Mouse (Mus musculus): ENCODE data around the gene Ets1.

Ets1 gene

GRCm38 (mm10) chr9:32712383-32712910, 76.4 kb downstream of the Ets1 start:
- DNase-seq (ENCODE audit: low spot score in 2 of 2): no peak

GRCm38 (mm10) chr9:32713106-32713505, 77.1 kb downstream of the Ets1 start:
- no peak for DNase-seq (ENCODE audit: low spot score in 2 of 2)

DNA sequence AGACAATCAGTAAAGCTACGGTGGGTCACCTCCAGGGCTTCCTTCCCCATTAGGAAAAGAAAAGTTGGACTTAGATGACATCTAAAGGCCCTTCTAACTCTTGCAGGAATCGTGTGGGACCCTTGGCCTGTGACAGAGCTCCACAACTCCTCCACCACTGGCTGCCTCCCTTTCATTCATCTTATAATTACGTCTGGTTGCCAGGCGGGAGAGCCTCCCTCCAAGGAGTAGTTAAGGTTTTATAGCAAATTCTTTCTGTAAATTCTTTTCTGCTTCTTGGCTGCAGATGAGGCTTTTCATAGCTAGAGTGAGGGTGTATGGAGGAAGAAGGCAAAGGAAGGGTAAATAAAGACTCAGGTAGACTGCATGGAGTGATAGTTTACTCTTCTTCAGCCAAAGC, 77.8 kb downstream of the Ets1 start:
- DNase-seq (ENCODE audit: low spot score in 2 of 2): no peak

GRCm38 (mm10) chr9:32714487-32714886, 78.5 kb downstream of the Ets1 start:
- DNase-seq (ENCODE audit: low spot score in 2 of 2): no peak

DNA sequence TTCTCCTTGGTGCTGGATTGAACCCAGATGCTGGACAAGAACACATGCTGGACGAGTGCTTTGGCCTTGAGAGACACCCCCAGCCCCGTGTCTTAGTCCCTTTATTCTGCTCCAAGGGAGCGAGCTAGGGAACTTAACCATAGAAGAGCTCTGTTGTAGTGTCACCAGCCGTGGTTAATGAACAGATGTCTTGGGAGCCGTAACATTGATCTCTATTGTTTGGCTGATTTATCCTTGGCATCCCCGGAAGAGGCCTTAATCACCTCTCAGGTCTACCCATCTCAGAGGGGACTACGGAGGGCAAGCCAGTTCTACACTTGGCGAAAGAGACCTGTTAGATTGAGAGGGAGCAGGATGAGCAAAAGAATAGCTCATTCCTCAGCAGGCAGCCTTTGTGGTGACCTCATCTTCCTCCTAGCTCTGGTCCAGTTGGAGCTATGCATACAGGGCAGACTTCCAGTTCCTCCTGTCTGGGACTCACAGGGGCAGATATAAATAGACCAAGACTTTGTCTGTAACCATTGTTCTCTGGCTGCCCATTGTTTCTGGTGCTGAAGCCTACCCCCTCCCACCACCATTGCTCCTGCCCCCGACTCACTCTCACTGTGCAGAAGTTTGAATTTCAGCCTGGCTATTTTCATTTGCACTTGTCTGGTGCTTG, 79.9 kb downstream of the Ets1 start:
- DNase-seq (ENCODE audit: low spot score in 2 of 2): peak in 1 of 2 experiments; percentile 36

GRCm38 (mm10) chr9:32717268-32717920, 81.4 kb downstream of the Ets1 start:
- no peak for DNase-seq (ENCODE audit: low spot score in 2 of 2)

GRCm38 (mm10) chr9:32717931-32718820, 82.2 kb downstream of the Ets1 start:
- DNase-seq (ENCODE audit: low spot score in 2 of 2): no peak

DNA sequence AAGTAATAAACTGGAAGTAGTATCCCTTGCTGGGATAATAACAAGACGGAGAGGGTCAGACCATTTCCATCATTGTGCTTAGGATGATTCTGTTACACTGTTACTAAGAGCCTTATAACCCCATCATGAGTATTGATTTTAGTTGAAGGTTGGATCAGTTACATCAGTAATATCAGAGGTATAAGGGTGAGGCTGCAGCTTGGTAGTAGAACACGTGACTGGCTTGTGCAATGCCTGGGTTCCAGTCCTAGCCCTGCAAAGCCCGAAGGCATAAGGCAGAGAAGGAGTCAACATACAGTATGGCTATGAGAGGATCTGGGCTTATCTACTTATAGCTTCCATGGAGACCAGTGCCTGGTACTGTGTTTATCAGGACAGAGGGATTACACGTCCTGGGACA, 82.8 kb downstream of the Ets1 start:
- DNase-seq (ENCODE audit: low spot score in 2 of 2): no peak

- DNase-seq (ENCODE audit: low spot score in 2 of 2): no peak
Observed at GRCm38 (mm10) chr9:32719941-32720263, 83.9 kb downstream of the Ets1 start.

GRCm38 (mm10) chr9:32720264-32721031, 84.4 kb downstream of the Ets1 start:
- no peak for DNase-seq (ENCODE audit: low spot score in 2 of 2)

GRCm38 (mm10) chr9:32721081-32721480, 85.1 kb downstream of the Ets1 start:
- DNase-seq (ENCODE audit: low spot score in 2 of 2): no peak

DNA sequence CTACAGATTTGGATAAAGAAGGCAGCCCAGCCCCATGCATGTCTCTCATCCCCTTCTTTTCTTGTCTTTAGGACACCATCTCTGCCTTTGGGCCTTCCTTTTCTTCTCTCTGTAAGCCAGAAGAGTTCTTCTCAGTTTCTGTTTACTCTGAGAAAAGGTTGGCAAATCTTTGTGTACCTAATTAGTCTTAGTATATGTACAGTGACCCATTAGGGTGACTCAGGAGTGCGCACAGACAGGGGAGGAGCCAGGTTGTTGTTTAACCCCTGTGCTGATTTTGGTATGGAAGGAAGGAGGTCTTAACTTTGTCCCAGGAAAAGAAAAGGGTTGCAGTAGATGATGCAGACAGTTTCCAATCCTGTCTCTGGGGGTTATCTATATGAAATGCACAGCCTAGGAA, 86.2 kb downstream of the Ets1 start:
- DNase-seq (ENCODE audit: low spot score in 2 of 2): no peak

- no peak for DNase-seq (ENCODE audit: low spot score in 2 of 2)
Observed at GRCm38 (mm10) chr9:32722969-32723368, 86.9 kb downstream of the Ets1 start.

- DNase-seq (ENCODE audit: low spot score in 2 of 2): no peak
Observed at GRCm38 (mm10) chr9:32724131-32724825, 88.3 kb downstream of the Ets1 start.

DNA sequence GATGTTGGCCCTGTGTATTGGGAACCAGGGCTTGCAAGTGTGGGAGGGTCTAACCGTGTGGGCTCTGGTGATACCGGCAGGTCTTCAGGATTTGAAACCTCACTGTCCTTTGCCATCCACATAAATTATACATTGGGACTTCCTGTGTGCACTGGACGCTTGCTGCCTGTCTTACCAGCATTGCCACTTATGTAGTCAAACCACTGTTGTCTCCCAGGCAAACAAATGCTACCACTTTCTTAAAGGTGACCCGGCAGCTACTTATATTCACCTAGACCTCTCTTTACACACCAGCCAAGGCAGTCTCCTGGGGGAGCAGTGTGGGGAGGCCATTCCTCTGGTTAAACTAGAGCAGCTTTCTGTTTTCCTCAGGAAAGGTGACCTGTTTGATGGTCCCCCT, 89.9 kb downstream of the Ets1 start:
- no peak for DNase-seq (ENCODE audit: low spot score in 2 of 2)

- DNase-seq (ENCODE audit: low spot score in 2 of 2): no peak
Observed at GRCm38 (mm10) chr9:32726595-32726994, 90.6 kb downstream of the Ets1 start.

DNA sequence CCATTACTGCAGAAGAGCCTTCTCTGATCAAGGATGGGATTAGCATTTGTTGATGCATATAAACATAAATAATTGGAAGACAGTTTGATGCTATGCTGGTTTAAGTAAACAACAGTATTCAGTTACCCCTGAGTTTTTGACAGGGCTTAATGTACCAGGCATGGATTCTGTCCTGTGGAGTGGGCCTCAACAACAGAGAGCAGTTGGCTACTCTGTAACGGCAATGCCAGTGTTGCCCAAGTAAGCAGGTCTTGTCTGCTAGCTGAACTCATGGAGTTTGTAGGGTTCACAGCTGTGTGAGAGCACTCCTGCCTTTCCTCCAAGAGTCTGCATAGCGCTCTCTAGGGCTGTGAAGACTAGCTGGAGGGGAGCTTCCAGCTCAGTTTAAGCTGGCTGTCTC, 91.0 kb downstream of the Ets1 start:
- no peak for DNase-seq (ENCODE audit: low spot score in 2 of 2)

- no peak for DNase-seq (ENCODE audit: low spot score in 2 of 2)
Observed at GRCm38 (mm10) chr9:32728306-32728705, 92.3 kb downstream of the Ets1 start.

GRCm38 (mm10) chr9:32728806-32729205, 92.8 kb downstream of the Ets1 start:
- DNase-seq (ENCODE audit: low spot score in 2 of 2): no peak

GRCm38 (mm10) chr9:32729207-32729606, 93.2 kb downstream of the Ets1 start:
- no peak for DNase-seq (ENCODE audit: low spot score in 2 of 2)

GRCm38 (mm10) chr9:32730001-32730655, 94.1 kb downstream of the Ets1 start:
- no peak for DNase-seq (ENCODE audit: low spot score in 2 of 2)

All from frontal cortex, postnatal 10 days (tissue).